Mouse (Mus musculus) heart, embryonic 12.5 days (tissue): Measurements from ENCODE around the gene Ppcdc. TPM values are rescaled to one million over a fixed set of nuclear protein-coding genes. Genes with fewer than 3 reads are reported as not detected.

Source experiments
- polyA plus RNA-seq: library from polyadenylated mRNA; unstranded; fragments of >200 nt; fragmentation: Nextera tagmentation; extraction: Ambion mirVana; gene quantifications from 2 replicates; pipeline ENCODE4 v1.2.1, GENCODE M21; 2016

Ppcdc gene
- polyA plus RNA-seq, 1 experiment from 2014 or later = 20.2 TPM

Other genes starting within 250 kb of the Ppcdc start
- not detected in 2 replicates for gene Trcg1, start 203.6 kb downstream of the Ppcdc start, polyA plus RNA-seq
- 17.4 and 17.9 TPM in 2 replicates for gene 1700017B05Rik, start 177.5 kb downstream of the Ppcdc start, polyA plus RNA-seq
- gene Scamp5, start 27.9 kb upstream of the Ppcdc start, polyA plus RNA-seq = 11.8 and 12.3 TPM in 2 replicates
- 12.9 and 14.2 TPM in 2 replicates for gene Rpp25, start 63.9 kb upstream of the Ppcdc start, polyA plus RNA-seq
- 1,377 and 1,385 TPM in 2 replicates for gene Cox5a, start 81.2 kb upstream of the Ppcdc start, polyA plus RNA-seq
- 12.8 TPM in 2 replicates for gene Fam219b, start 97.4 kb upstream of the Ppcdc start, polyA plus RNA-seq
- 75.6 and 82.6 TPM in 2 replicates for gene Mpi, start 112.6 kb upstream of the Ppcdc start, polyA plus RNA-seq
- gene Scamp2, start 120.8 kb upstream of the Ppcdc start, polyA plus RNA-seq = 52.5 and 55.6 TPM in 2 replicates
- 18.1 and 19.5 TPM in 2 replicates for gene Ulk3, start 149.3 kb upstream of the Ppcdc start, polyA plus RNA-seq
- gene Cplx3, start 166.2 kb upstream of the Ppcdc start, polyA plus RNA-seq = not detected in 2 replicates
- gene Lman1l, start 180.7 kb upstream of the Ppcdc start, polyA plus RNA-seq = not detected in 2 replicates
- gene Csk, start 213.5 kb upstream of the Ppcdc start, polyA plus RNA-seq = 16.4 TPM in 2 replicates
- gene Cyp1a2, start 243.6 kb upstream of the Ppcdc start, polyA plus RNA-seq = not detected in 2 replicates
- not detected in 2 replicates for gene Cyp1a1, start 247.8 kb upstream of the Ppcdc start, polyA plus RNA-seq